Mouse (Mus musculus) olfactory bulb, adult 2 months (tissue): ENCODE measurements around the gene Ddx55.

ENCODE experiments used
- CTCF ChIP-seq: fragments of 200-500 bp; IDR thresholded peaks from 2 replicates; pipeline ENCODE4 v1.5.1; 2012; ENCODE audit warnings: low read depth, mild to moderate bottlenecking, low read length, moderate library complexity; ENCODE audit not compliant: insufficient read depth
- POLR2A ChIP-seq: fragments of 200-500 bp; IDR thresholded peaks from 2 replicates; pipeline ENCODE4 v1.6.1; 2012; ENCODE audit warnings: mild to moderate bottlenecking, low read depth, low read length, moderate library complexity; ENCODE audit not compliant: insufficient read depth

DNA sequence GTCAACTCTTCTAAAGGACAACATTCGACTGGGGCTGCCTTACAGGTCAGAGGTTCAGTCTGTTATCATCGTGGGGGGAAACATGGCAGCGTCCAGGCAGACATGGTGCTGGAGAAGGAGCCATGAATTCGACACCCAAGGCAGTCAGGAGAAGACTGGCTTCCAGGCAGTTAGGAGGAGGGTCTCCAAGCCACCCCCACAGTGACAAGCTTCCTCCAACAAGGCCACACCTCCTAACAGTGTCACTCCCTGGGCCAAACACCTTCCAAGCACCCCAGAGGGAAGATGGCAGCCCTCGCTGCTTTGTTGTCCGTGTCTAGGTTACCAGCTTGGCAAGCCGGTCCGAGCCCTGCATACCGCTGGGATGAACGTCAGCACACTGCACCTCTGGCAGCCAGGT, 66.0 kb downstream of the Ddx55 start:
- TF ChIP-seq CTCF (no peak), POLR2A (no peak)
